Mouse (Mus musculus): ENCODE measurements around the gene Strn. TPM values are rescaled to one million over a fixed set of nuclear protein-coding genes. Genes with fewer than 3 reads are reported as not detected.
A peak's percentile ranks its signal among the peaks of the same experiment; 100 is the strongest.

The Strn gene
- polyA plus RNA-seq, 2 experiments: 3.1 TPM

- DNase-seq (ENCODE audit: low read depth in 3 of 3, low spot score in 3 of 3) (no peak), ATAC-seq (ENCODE audit: insufficient read depth) (no peak)
- Histone ChIP-seq H3K4me3 (ENCODE audit: insufficient read depth in 1 of 2, low read depth in 2 of 2, low read length in 2 of 2) (no peak overlapping the region), H3K27ac (no peak overlapping the region), H3K9me3 (ENCODE audit: control insufficient read depth, low read length) (no peaks in the 10 kb centered on the region), H3K27me3 (ENCODE audit: control insufficient read depth, insufficient read depth, low read length) (no peaks in the 10 kb centered on the region), H3K9ac (replicated peaks) (no peak overlapping the region), H3K36me3 (replicated peaks; ENCODE audit: control insufficient read depth, insufficient read depth, low read depth) (no peaks in the 10 kb centered on the region; the same call in 1 of the 2 replicates), H3K4me1 (replicated peaks; ENCODE audit: control insufficient read depth in 2 of 2, insufficient read depth in 2 of 2, low read length in 1 of 2) (no peaks in the 10 kb centered on the region), H3K4me2 (ENCODE audit: low read depth) (no peak overlapping the region)
- 70% methylated on average over 10 of the region's 10 CpGs for WGBS (ENCODE audit: insufficient replicate concordance)
- TF ChIP-seq CTCF (IDR thresholded peaks at IDR 0.05; ENCODE audit: low read depth): peak; percentile 34
- TF ChIP-seq EP300 (IDR thresholded peaks at IDR 0.05; ENCODE audit: low read depth): no peak
Measured at GRCm38 (mm10) chr17:78752064-78752463, 15.1 kb upstream of the Strn start.

DNA sequence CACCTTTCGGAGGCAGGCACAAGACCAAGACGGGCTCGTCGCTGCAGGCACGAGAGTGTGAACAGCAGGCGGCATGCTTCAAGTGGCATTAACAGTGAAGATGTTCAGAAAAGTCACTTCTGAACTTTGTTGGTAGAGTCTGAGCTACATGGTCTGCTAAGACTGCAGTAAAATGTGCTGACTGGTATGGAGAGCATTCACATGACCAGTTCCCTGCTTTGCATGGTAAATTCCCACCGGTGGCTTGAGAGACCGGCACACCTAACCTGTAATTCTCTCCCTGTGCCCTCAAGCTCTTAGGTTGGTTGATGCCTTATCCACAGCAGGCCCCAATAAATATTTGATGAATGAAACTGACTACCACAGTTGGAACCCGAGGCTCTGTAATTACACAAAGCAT, 11.4 kb upstream of the Strn start:
- H3K36me3 ChIP-seq (replicated peaks; ENCODE audit: control insufficient read depth, insufficient read depth, low read depth): no peaks in the 10 kb centered on the region
- TF ChIP-seq CTCF (IDR thresholded peaks at IDR 0.05; ENCODE audit: low read depth) (no peak), EP300 (IDR thresholded peaks at IDR 0.05; ENCODE audit: low read depth) (no peak)
- no peak overlapping the region for H3K4me2 ChIP-seq (ENCODE audit: low read depth)
- H3K27ac ChIP-seq: no peak overlapping the region
- DNase-seq (ENCODE audit: low read depth in 3 of 3, low spot score in 3 of 3) (no peak), ATAC-seq (ENCODE audit: insufficient read depth) (no peak)
- 78% methylated on average over 9 of the region's 9 CpGs for WGBS (ENCODE audit: insufficient replicate concordance)
- H3K27me3 ChIP-seq (ENCODE audit: control insufficient read depth, insufficient read depth, low read length): no peaks in the 10 kb centered on the region
- H3K9ac ChIP-seq (replicated peaks): no peak overlapping the region
- H3K9me3 ChIP-seq (ENCODE audit: control insufficient read depth, low read length): no peaks in the 10 kb centered on the region
- H3K4me1 ChIP-seq (replicated peaks; ENCODE audit: control insufficient read depth in 2 of 2, insufficient read depth in 2 of 2, low read length in 1 of 2): no peaks in the 10 kb centered on the region
- no peak overlapping the region for H3K4me3 ChIP-seq (ENCODE audit: insufficient read depth in 1 of 2, low read depth in 2 of 2, low read length in 2 of 2)

GRCm38 (mm10) chr17:78738416-78738815, 1.4 kb upstream of the Strn start:
- Histone ChIP-seq H3K27ac (no peak overlapping the region), H3K9me3 (ENCODE audit: control insufficient read depth, low read length) (no peaks in the 10 kb centered on the region), H3K27me3 (ENCODE audit: control insufficient read depth, insufficient read depth, low read length) (no peaks in the 10 kb centered on the region), H3K4me1 (replicated peaks; ENCODE audit: control insufficient read depth in 2 of 2, insufficient read depth in 2 of 2, low read length in 1 of 2) (peaks cover 7 to 19% of the 10 kb centered on the region in 2 experiments), H3K4me3 (ENCODE audit: insufficient read depth in 1 of 2, low read depth in 2 of 2, low read length in 2 of 2) (no peak overlapping the region), H3K9ac (replicated peaks) (no peak overlapping the region), H3K4me2 (ENCODE audit: low read depth) (no peak overlapping the region), H3K36me3 (replicated peaks; ENCODE audit: control insufficient read depth, insufficient read depth, low read depth) (no peaks in the 10 kb centered on the region)
- TF ChIP-seq EP300 (IDR thresholded peaks at IDR 0.05; ENCODE audit: low read depth): no peak
- no peak for TF ChIP-seq CTCF (IDR thresholded peaks at IDR 0.05; ENCODE audit: low read depth)
- DNase-seq (ENCODE audit: low read depth in 3 of 3, low spot score in 3 of 3) (no peak), ATAC-seq (ENCODE audit: insufficient read depth) (no peak)
- WGBS (ENCODE audit: insufficient replicate concordance): 42% methylated on average over 1 of the region's 1 CpGs

GRCm38 (mm10) chr17:78737771-78738170, 775 bp upstream of the Strn start:
- ATAC-seq (ENCODE audit: insufficient read depth) (no peak), DNase-seq (ENCODE audit: low read depth in 3 of 3, low spot score in 3 of 3) (no peak)
- Histone ChIP-seq H3K9ac (replicated peaks) (no peak overlapping the region), H3K36me3 (replicated peaks; ENCODE audit: control insufficient read depth, insufficient read depth, low read depth) (no peaks in the 10 kb centered on the region), H3K4me1 (replicated peaks; ENCODE audit: control insufficient read depth in 2 of 2, insufficient read depth in 2 of 2, low read length in 1 of 2) (peaks cover 7 to 19% of the 10 kb centered on the region in 2 experiments), H3K27me3 (ENCODE audit: control insufficient read depth, insufficient read depth, low read length) (no peaks in the 10 kb centered on the region), H3K4me3 (ENCODE audit: insufficient read depth in 1 of 2, low read depth in 2 of 2, low read length in 2 of 2) (no peak overlapping the region), H3K27ac (no peak overlapping the region), H3K9me3 (ENCODE audit: control insufficient read depth, low read length) (no peaks in the 10 kb centered on the region), H3K4me2 (ENCODE audit: low read depth) (no peak overlapping the region)
- WGBS (ENCODE audit: insufficient replicate concordance): 57% methylated on average over 2 of the region's 2 CpGs
- no peak for TF ChIP-seq EP300 (IDR thresholded peaks at IDR 0.05; ENCODE audit: low read depth)
- no peak for TF ChIP-seq CTCF (IDR thresholded peaks at IDR 0.05; ENCODE audit: low read depth)

DNA sequence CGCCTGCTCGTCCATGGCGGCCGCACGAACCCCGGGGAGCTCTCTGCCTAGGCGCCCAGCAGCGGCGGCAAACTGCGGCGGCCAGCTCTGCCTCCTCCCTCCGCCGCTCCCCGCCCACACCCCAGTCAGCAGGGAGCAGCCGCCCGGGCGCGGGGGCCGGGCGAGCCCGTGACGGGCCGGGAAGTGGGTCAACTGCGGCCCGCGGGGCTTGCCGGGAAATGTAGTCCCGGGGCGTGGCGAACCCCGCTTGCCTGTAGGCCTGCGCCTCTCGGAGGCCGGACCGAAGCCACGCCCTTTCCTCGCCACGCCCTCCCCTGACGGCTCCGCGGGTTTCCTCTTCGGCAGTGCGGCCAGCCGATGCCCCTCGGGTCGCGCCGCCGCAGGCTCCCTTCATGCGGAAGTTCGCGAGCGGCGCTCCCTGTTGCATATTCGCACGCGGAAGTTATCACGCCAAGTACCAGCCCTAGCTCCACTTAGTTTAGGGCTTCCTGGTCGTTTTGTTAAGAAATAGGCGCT, 465 bp downstream of the Strn start:
- peak; percentile 97 for ATAC-seq (ENCODE audit: insufficient read depth)
- peak overlapping the region; percentile 89 to 92 for H3K4me3 ChIP-seq (ENCODE audit: insufficient read depth in 1 of 2, low read depth in 2 of 2, low read length in 2 of 2)
- under 1% methylated on average over 60 of the region's 60 CpGs for WGBS (ENCODE audit: insufficient replicate concordance)
- peak overlapping the region; percentile 93 for H3K9ac ChIP-seq (replicated peaks)
- peak overlapping the region; percentile 74 for H3K27ac ChIP-seq
- no peaks in the 10 kb centered on the region for H3K27me3 ChIP-seq (ENCODE audit: control insufficient read depth, insufficient read depth, low read length)
- peak; percentile 95 to 96 (median 95) for DNase-seq (ENCODE audit: low read depth in 3 of 3, low spot score in 3 of 3)
- peaks cover 7 to 23% of the 10 kb centered on the region in 2 experiments for H3K4me1 ChIP-seq (replicated peaks; ENCODE audit: control insufficient read depth in 2 of 2, insufficient read depth in 2 of 2, low read length in 1 of 2)
- no peaks in the 10 kb centered on the region for H3K36me3 ChIP-seq (replicated peaks; ENCODE audit: control insufficient read depth, insufficient read depth, low read depth)
- no peak for TF ChIP-seq CTCF (IDR thresholded peaks at IDR 0.05; ENCODE audit: low read depth)
- peak overlapping the region; percentile 99 for H3K4me2 ChIP-seq (ENCODE audit: low read depth)
- H3K9me3 ChIP-seq (ENCODE audit: control insufficient read depth, low read length): no peaks in the 10 kb centered on the region

Data from liver, embryonic 14.5 days (tissue).